Mouse (Mus musculus) kidney, adult 9 months (tissue): ENCODE measurements at regions not wholly inside any gene's neighbourhood (a gene's known extent, or its start where the extent isn't known, plus 50 kb on each side); places are given as distances from the start of the nearest gene placed in this dataset.
"Not testable (repeated sequence)": the region's sequence is repeated elsewhere in the genome, so short reads cannot be mapped to it uniquely, and the experiment has no call there.

Experiments used
- DNase-seq: peaks from one replicate; pipeline ENCODE4 v3.0.0; 2022

DNA sequence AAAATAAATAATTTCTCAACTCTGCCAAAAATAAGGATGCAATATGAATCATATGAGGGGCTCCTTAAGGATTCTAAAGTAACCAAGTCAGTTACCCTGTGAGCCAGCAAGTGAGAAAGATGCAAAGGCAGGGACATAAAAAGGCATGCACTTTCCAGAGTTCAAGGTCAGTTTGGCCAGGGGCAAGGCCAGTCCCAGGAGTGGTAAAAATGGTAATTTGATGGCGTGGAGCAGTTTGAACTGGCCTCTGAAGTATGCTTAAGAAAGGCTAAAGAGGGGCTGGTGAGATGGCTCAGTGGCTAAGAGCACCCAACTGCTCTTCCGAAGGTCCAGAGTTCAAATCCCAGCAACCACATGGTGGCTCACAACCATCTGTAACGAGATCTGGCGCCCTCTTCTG, 68.8 kb downstream of the BC005561 start:
- not testable (repeated sequence) for DNase-seq

GRCm38 (mm10) chr5:104582368-104582767, 74.2 kb downstream of the BC005561 start:
- DNase-seq = peak; percentile 10

DNA sequence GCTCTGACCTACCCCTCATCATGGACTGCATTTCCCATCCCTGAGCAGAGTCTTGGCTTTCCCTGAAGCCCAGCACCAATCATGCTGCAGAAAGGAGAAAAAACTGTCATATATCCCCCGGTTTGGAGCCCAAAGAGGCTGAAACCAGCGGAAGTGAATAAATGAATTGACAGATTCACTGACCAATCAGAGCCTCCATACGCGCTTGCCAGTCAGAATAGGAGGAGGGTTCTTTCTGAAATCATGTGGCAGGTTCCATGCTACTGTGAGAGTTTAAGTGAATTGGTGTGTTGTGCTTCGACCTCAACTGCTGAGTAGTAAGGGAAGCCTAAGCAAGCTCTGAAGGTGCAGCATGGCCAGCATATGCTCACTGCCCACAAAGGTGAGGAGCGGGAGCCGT, 101.0 kb downstream of the BC005561 start:
- DNase-seq = no peak
